Mouse (Mus musculus) neural tube, embryonic 12.5 days (tissue): Measurements from ENCODE around the gene Eif4e1b. TPM values are rescaled to one million over a fixed set of nuclear protein-coding genes. Genes with fewer than 3 reads are reported as not detected.

Source experiments
- ATAC-seq: fragments of 200-750 bp; cut with Nextera tagmentation; 2 replicates; pipeline ENCODE4 v1.8.0; 2017; ENCODE audit warnings: low read depth, mild to moderate bottlenecking, moderate TSS enrichment, moderate library complexity; ENCODE audit not compliant: low FRiP score
- H3K27ac ChIP-seq: fragments of 300-500 bp; sonication (generic); 2 replicates; pipeline ENCODE4 v1.5.1; 2016
- H3K27me3 ChIP-seq: fragments of 300-500 bp; sonication (generic); replicated peaks from 2 replicates; pipeline ENCODE4 v1.6.1; 2016; ENCODE audit warnings: mild to moderate bottlenecking
- H3K36me3 ChIP-seq: fragments of 300-500 bp; sonication (generic); 2 replicates; pipeline ENCODE4 v1.6.1; 2016; ENCODE audit warnings: mild to moderate bottlenecking
- H3K4me1 ChIP-seq: fragments of 300-500 bp; sonication (generic); 2 replicates; pipeline ENCODE4 v1.6.1; 2016
- H3K4me2 ChIP-seq: fragments of 300-500 bp; sonication (generic); replicated peaks from 2 replicates; pipeline ENCODE4 v1.6.1; 2016; ENCODE audit warnings: mild to moderate bottlenecking
- H3K4me3 ChIP-seq: fragments of 300-500 bp; sonication (generic); 2 replicates; pipeline ENCODE4 v1.5.1; 2016
- H3K9ac ChIP-seq: fragments of 300-500 bp; sonication (generic); 2 replicates; pipeline ENCODE4 v1.6.1; 2016; ENCODE audit warnings: mild to moderate bottlenecking
- H3K9me3 ChIP-seq: fragments of 300-500 bp; sonication (generic); 2 replicates; pipeline ENCODE4 v1.6.1; 2016; ENCODE audit warnings: mild to moderate bottlenecking
- WGBS: fragments of 180-500 bp; shearing (Covaris S2); methylation state at CpG from one replicate; pipeline ENCODE4 v1.1.7; 2016; 5-methylcytosine and 5-hydroxymethylcytosine counted together
- polyA plus RNA-seq: library from polyadenylated mRNA; unstranded; fragments of >200 nt; fragmentation: Nextera tagmentation; extraction: Ambion mirVana; gene quantifications from 2 replicates; pipeline ENCODE4 v1.2.1, GENCODE M21; 2016

The Eif4e1b gene
- polyA plus RNA-seq, 1 experiment from 2014 or later = not detected

DNA sequence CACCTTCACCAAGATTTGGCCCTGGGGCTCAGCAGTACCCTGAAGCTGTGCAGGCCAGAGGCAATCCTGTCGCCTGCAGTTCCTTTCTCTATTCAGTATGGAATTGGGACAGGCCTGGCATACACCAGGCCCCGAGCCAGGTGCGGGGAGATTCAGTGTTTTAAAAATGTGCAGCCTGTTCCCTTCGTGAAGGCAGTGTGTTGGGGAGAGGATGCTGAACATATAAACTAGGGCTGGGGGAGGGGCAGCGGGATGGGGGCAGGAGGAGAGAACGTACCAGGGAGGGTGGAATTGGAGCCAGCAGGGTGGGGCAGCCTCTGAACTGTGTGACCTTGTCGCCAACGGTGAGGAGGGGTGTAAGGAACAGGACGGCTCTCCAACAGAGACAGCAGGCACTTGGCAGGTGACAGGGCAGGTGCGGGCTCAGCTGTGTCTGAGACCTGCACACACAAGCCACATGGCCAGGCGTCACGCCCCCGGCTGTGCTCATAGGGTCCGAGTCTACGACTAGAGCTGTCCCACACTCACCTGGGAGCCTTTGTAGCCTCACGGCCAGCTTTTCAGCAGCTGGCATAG, 10.3 kb downstream of the Eif4e1b start:
- H3K4me2 ChIP-seq = no peak overlapping the region
- no peaks in the 10 kb centered on the region for H3K9me3 ChIP-seq
- H3K4me3 ChIP-seq = no peak overlapping the region
- whole genome bisulfite sequencing = 79% methylated on average over 16 of the region's 16 CpGs
- H3K9ac ChIP-seq = no peak overlapping the region
- H3K27me3 ChIP-seq = peaks cover 25% of the 10 kb centered on the region
- no peak for ATAC-seq
- peaks cover 12% of the 10 kb centered on the region; the same call in 1 of the 2 replicates for H3K4me1 ChIP-seq
- H3K36me3 ChIP-seq = no peaks in the 10 kb centered on the region
- no peak overlapping the region for H3K27ac ChIP-seq

- Histone ChIP-seq H3K4me3 (no peak overlapping the region), H3K4me1 (peaks cover 7% of the 10 kb centered on the region; the same call in 1 of the 2 replicates), H3K27me3 (peaks cover 25% of the 10 kb centered on the region), H3K36me3 (no peaks in the 10 kb centered on the region), H3K4me2 (no peak overlapping the region), H3K9me3 (no peaks in the 10 kb centered on the region), H3K27ac (no peak overlapping the region), H3K9ac (no peak overlapping the region)
- WGBS = 56% methylated on average over 5 of the region's 5 CpGs
- no peak for ATAC-seq
Observed at GRCm38 (mm10) chr13:54794843-54795242, 11.0 kb downstream of the Eif4e1b start.

GRCm38 (mm10) chr13:54797356-54797755, 13.6 kb downstream of the Eif4e1b start:
- ATAC-seq = no peak
- H3K4me1 ChIP-seq = no peaks in the 10 kb centered on the region
- no peaks in the 10 kb centered on the region for H3K9me3 ChIP-seq
- H3K4me3 ChIP-seq = no peak overlapping the region
- H3K36me3 ChIP-seq = no peaks in the 10 kb centered on the region
- H3K4me2 ChIP-seq = no peak overlapping the region
- H3K27ac ChIP-seq = no peak overlapping the region
- no peak overlapping the region for H3K9ac ChIP-seq
- peaks cover 14% of the 10 kb centered on the region for H3K27me3 ChIP-seq
- WGBS = 33% methylated on average over 4 of the region's 4 CpGs

DNA sequence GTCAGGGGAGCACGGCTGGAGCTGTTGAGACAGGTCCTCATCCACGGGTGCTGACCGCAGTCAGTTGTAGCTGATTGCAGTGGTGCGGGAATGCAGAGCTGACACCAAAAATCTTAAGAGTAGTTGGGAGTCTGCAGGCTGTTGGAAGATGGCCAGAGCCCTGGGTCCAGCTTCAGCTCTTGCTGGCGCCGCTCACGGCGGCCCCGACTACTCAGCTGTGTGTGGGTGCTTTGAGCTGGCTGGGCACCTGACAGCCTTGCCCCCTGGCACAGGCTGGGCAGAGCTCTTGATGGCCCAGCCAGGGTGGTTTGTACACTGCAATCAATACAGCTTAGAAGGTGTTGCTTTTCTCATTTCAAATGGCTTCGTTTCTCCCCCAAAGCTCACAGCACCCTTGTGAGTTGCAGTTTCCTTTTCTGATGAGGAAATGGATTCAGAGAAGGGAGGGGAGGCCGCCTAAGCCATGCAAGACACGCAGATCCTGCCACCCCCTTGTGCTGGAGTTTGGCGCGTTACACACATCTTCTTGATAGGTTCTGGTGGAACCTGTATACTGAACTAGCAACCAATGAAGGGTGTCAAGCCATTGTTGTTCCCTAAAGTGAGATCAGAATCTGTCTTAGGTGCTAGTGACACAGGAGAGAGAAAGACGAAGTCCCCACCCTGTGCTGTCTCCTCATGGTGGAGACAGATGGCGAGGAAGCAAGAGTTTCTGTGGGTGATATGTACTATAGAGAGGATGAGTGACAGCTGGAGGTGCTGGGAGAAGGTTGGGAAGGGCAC, 14.3 kb downstream of the Eif4e1b start:
- Histone ChIP-seq H3K4me1 (no peaks in the 10 kb centered on the region), H3K4me3 (no peak overlapping the region), H3K4me2 (no peak overlapping the region), H3K27ac (no peak overlapping the region), H3K9ac (no peak overlapping the region), H3K9me3 (no peaks in the 10 kb centered on the region), H3K27me3 (peaks cover 14% of the 10 kb centered on the region), H3K36me3 (no peaks in the 10 kb centered on the region)
- no peak for ATAC-seq
- 83% methylated on average over 16 of the region's 16 CpGs for WGBS

GRCm38 (mm10) chr13:54798740-54799139, 14.9 kb downstream of the Eif4e1b start:
- H3K36me3 ChIP-seq = no peaks in the 10 kb centered on the region
- ATAC-seq = no peak
- no peak overlapping the region for H3K27ac ChIP-seq
- H3K9me3 ChIP-seq = no peaks in the 10 kb centered on the region
- H3K4me3 ChIP-seq = no peak overlapping the region
- H3K9ac ChIP-seq = no peak overlapping the region
- WGBS = 82% methylated on average over 10 of the region's 10 CpGs
- H3K4me2 ChIP-seq = no peak overlapping the region
- peaks cover 14% of the 10 kb centered on the region for H3K27me3 ChIP-seq
- no peaks in the 10 kb centered on the region for H3K4me1 ChIP-seq

DNA sequence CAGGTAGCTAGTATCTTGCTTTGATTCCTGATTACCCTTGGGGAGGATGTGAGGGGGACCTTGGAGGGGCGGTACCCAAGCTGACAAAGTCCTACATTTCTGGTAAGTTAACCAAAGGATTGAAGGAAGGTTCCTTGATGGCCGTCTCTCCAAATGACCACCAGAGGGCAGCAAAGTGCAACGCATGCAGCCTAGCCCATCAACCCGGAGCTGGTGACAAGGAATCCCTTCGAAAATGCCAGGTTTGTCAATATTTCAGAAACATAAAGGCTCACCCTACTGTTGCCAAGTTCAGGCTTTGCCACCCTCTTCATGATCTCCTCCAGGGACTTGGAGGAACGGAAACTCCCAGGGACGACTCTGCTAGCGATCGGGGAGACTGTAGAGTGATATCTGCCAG, 15.9 kb downstream of the Eif4e1b start:
- H3K4me3 ChIP-seq = no peak overlapping the region
- no peaks in the 10 kb centered on the region for H3K4me1 ChIP-seq
- H3K27ac ChIP-seq = no peak overlapping the region
- no peak for ATAC-seq
- H3K36me3 ChIP-seq = no peaks in the 10 kb centered on the region
- H3K27me3 ChIP-seq = peaks cover 14% of the 10 kb centered on the region
- H3K9me3 ChIP-seq = no peaks in the 10 kb centered on the region
- H3K9ac ChIP-seq = no peak overlapping the region
- 21% methylated on average over 9 of the region's 9 CpGs for whole genome bisulfite sequencing
- H3K4me2 ChIP-seq = no peak overlapping the region

- H3K4me2 ChIP-seq = no peak overlapping the region
- ATAC-seq = no peak
- WGBS = 83% methylated on average over 4 of the region's 4 CpGs
- H3K9me3 ChIP-seq = no peaks in the 10 kb centered on the region
- peaks cover 8% of the 10 kb centered on the region for H3K27me3 ChIP-seq
- no peak overlapping the region for H3K9ac ChIP-seq
- H3K4me1 ChIP-seq = no peaks in the 10 kb centered on the region
- H3K4me3 ChIP-seq = no peak overlapping the region
- no peak overlapping the region for H3K27ac ChIP-seq
- H3K36me3 ChIP-seq = no peaks in the 10 kb centered on the region
Observed at GRCm38 (mm10) chr13:54800206-54800605, 16.4 kb downstream of the Eif4e1b start.

GRCm38 (mm10) chr13:54803010-54803409, 19.2 kb downstream of the Eif4e1b start:
- 82% methylated on average over 6 of the region's 6 CpGs for WGBS

GRCm38 (mm10) chr13:54805134-54805838, 21.5 kb downstream of the Eif4e1b start:
- ATAC-seq = no peak
- Histone ChIP-seq H3K27me3 (no peaks in the 10 kb centered on the region), H3K9me3 (no peaks in the 10 kb centered on the region), H3K9ac (no peak overlapping the region), H3K27ac (no peak overlapping the region), H3K4me3 (no peak overlapping the region), H3K4me1 (peaks cover 9% of the 10 kb centered on the region; the same call in 1 of the 2 replicates), H3K4me2 (no peak overlapping the region), H3K36me3 (no peaks in the 10 kb centered on the region)
- 46% methylated on average over 21 of the region's 21 CpGs for WGBS

More at GRCm38 (mm10) chr13:54803010-54803409, 19.2 kb downstream of the Eif4e1b start:
- ATAC-seq = no peak
- Histone ChIP-seq H3K4me1 (peaks cover 9% of the 10 kb centered on the region; the same call in 1 of the 2 replicates), H3K27ac (no peak overlapping the region), H3K9me3 (no peaks in the 10 kb centered on the region), H3K27me3 (0 out of 2 replicates have a peak, but pooled peaks cover under 1% of the 10 kb centered on the region), H3K36me3 (no peaks in the 10 kb centered on the region), H3K4me2 (no peak overlapping the region), H3K4me3 (no peak overlapping the region), H3K9ac (no peak overlapping the region)

DNA sequence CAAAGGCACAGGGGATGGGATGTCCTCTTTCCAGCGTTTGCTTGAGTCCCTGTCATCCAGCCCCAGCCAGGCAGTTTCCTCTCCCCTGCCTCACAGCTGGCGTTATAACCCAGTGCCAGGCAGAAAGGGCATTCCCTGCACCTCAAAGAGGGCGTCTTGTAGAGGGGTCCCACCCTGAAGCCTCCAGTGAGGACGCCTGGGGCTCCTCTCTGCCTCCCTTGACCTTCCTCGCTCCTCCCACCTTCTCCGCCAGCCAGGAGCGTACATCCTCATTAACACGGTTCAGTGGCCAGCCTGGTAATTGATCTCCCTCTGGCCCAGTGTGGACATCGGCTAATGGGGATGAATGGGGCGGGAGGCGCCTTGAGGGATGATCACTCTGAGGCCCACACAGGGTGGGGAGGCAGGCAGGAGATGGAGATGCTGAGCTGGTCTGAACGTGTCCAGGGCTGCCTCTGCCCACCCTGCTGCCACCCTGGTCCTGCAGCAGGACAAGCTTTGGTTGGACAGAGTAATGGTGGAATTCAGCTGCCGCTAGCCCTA, 22.7 kb downstream of the Eif4e1b start:
- no peak overlapping the region for H3K27ac ChIP-seq
- no peak for ATAC-seq
- H3K4me3 ChIP-seq = no peak overlapping the region
- H3K27me3 ChIP-seq = no peaks in the 10 kb centered on the region
- peaks cover 9% of the 10 kb centered on the region; the same call in 1 of the 2 replicates for H3K4me1 ChIP-seq
- H3K9ac ChIP-seq = peak overlapping the region; percentile 21; the same call in 1 of the 2 replicates
- H3K9me3 ChIP-seq = no peaks in the 10 kb centered on the region
- no peaks in the 10 kb centered on the region for H3K36me3 ChIP-seq
- H3K4me2 ChIP-seq = no peak overlapping the region
- 11% methylated on average over 13 of the region's 13 CpGs for WGBS

GRCm38 (mm10) chr13:54808067-54808466, 24.3 kb downstream of the Eif4e1b start:
- no peak overlapping the region for H3K9ac ChIP-seq
- H3K27ac ChIP-seq = no peak overlapping the region
- ATAC-seq = no peak
- no peaks in the 10 kb centered on the region for H3K27me3 ChIP-seq
- H3K4me3 ChIP-seq = no peak overlapping the region
- H3K9me3 ChIP-seq = no peaks in the 10 kb centered on the region
- peaks cover 9% of the 10 kb centered on the region; the same call in 1 of the 2 replicates for H3K4me1 ChIP-seq
- 75% methylated on average over 12 of the region's 12 CpGs for WGBS
- no peak overlapping the region for H3K4me2 ChIP-seq
- H3K36me3 ChIP-seq = no peaks in the 10 kb centered on the region

DNA sequence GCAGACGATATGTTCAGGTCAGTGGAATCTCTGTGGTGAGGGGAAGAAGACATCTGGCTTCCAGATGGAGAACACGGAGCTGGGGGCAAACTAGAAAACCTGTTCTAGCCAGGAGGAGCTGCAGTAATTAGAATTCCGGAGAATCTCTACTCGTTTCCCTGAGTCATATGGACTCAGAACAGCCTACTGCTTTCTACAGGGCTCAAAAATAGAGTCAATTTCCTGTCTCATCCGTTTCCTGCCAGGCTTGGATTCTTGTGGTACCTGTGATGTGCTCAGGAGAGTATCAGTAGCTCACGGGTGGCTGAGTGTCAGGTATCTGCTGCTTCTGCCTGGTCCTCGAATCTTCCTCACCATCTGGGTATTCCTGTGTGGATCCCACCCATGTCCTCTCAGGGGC, 27.7 kb downstream of the Eif4e1b start:
- no peaks in the 10 kb centered on the region for H3K27me3 ChIP-seq
- H3K4me1 ChIP-seq = peaks cover 4% of the 10 kb centered on the region; the same call in 1 of the 2 replicates
- no peaks in the 10 kb centered on the region for H3K9me3 ChIP-seq
- H3K4me3 ChIP-seq = no peak overlapping the region
- no peak overlapping the region for H3K27ac ChIP-seq
- no peaks in the 10 kb centered on the region for H3K36me3 ChIP-seq
- no peak overlapping the region for H3K4me2 ChIP-seq
- WGBS = 69% methylated on average over 7 of the region's 7 CpGs
- no peak overlapping the region for H3K9ac ChIP-seq
- ATAC-seq = no peak
